Mouse (Mus musculus) cerebellum, postnatal 25 days (tissue): Measurements from ENCODE around the gene Fbln7.

ENCODE experiments used
- DNase-seq, 2 experiments: peaks; one replicate each; pipeline ENCODE4 v3.0.0; 2021; ENCODE audit warnings: mixed read lengths in 2 of 2

The Fbln7 gene

GRCm38 (mm10) chr2:128875526-128875925 lies 12.7 kb downstream of the Fbln7 start:
- no peak for DNase-seq

- peak in 1 of 2 experiments; percentile 19 for DNase-seq
These were observed 18.5 kb downstream of the Fbln7 start for GRCm38 (mm10) chr2:128881236-128881635.

DNA sequence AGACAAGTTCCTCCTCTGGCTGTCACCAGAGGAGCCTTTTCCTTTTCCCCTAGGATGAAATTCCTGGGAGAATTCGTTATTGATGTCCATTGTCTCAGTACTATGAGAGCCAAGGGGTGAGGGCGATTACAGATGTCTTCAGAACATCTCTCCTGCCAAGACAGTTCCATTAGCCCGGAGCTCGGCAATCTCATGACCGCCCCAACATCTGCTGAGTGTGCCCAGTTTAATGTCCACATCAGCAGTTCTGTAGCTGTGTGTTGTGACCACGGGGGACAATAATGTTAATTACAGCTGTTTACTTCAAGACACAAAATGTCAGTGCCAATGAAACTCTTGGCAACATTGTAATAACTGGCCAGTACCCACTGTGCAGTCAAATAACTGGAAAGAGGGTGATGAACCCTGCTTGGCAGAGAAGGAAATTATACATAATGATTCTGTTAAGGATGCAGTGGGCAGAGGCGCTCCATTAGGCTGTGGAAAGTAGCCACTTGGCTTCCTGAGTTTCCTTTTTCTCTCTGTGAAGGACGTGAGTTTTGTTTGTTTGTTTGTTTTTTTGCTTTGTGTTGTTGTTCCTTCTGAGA lies 22.5 kb downstream of the Fbln7 start:
- DNase-seq, result no peak

- DNase-seq, result no peak
These were observed 25.2 kb downstream of the Fbln7 start for GRCm38 (mm10) chr2:128887866-128888550.

- DNase-seq, result no peak
These were observed 28.0 kb downstream of the Fbln7 start for GRCm38 (mm10) chr2:128890661-128891335.

DNA sequence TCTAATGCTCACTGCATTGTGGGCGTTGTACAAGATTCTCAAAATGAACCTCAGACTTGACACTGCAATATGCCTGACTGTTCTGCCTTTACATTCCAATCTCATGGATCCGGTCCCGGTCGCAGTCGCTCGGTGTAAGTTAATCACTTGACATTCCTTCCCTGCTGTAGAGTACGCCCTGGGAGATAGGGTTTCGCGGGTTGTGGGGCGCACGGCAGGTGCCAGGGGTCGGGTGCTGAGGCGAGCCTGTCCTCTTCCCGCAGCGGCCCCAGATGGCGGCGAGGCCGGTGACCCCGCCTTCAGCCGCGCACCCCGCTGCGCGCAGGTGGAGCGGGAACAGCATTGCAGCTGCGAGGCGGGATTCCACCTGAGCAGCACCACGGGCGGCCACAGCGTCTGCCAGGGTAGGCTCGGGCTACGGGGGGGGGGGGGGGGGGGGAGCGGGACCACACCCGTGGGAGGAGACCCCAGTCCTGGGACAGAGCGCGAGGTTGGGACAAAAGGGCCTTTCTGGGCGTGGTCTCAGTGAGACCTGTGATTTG lies 29.5 kb downstream of the Fbln7 start:
- peak; percentile 66 to 73 for DNase-seq

GRCm38 (mm10) chr2:128902843-128903242 lies 40.1 kb downstream of the Fbln7 start:
- no peak for DNase-seq

DNA sequence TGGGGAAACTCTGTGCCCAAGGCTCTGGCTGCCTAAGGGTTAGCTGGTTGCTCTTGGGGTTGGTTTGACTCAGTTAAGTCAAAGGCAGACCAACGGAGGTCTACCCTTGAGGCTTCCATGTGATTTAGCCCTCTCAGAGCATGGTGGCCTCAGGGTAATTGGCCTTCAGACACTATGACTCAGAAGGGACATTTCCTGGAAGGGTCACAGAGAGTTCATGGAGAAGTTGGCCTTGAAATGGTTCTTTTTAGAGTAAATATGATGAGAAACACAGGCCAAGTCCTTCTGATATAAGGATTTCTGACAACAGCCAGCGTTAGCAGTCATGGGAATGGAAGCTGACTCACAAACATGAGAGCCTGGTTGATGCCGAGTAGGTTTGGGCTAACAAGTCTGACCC lies 40.9 kb downstream of the Fbln7 start:
- DNase-seq, result no peak

DNA sequence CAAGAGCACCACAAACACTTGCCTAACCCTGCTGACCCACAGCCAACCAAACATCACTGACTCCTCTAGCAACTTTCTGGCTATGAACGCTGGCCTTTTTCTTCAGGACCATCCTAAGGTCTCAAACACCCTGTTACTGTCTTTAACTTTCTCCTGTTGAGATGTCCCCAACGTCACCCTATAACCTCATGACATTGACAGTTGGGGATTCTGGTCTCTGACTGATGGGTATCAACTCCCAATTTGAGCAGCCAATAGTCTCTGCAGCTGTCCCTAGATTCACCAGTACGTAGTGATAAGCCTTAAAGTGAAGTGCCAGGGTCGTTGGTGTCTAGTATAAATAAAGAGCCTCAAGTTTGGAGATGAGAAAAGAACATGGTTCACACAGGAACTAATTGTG lies 52.2 kb downstream of the Fbln7 start:
- no peak for DNase-seq

DNA sequence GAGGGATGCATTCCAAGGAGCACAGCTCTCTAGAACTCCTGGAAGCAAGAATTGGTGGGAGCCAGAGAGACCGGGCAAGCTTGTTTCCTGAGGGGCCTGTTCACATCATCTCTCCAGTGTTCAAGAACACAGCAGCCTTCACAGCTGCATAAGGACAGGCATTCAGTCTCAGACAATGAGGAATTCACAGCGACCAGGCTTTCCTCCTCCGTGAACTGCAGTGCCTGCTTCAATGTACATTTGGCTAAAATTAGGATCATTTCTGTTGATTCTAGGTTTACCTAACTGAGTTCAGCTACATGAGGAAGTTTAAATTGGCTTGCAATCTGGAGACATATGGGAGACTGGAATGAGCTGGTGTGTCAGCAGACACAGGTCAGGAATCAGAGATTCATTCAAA lies 53.7 kb downstream of the Fbln7 start:
- DNase-seq, result no peak

GRCm38 (mm10) chr2:128924799-128925198 lies 62.0 kb downstream of the Fbln7 start:
- no peak for DNase-seq

GRCm38 (mm10) chr2:128928446-128928845 lies 65.7 kb downstream of the Fbln7 start:
- DNase-seq, result no peak

DNA sequence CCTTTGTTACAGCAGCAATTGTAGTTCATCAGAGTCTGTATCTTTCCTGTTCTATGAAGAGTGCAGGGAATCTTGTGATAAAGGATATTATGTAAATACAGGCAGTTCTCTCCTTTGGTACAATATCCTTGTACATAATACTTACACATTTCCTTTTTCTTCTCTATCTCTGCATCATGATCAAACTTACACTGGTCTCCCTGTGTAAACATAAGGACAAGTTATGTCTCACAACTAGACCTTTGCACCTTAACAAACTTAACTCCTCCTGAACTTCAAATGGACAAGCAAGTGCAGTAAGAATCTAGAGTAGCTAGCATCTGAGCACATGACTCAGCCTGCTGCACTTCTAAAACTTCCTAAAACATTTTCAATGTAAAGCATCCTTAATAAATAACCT lies 67.9 kb downstream of the Fbln7 start:
- no peak for DNase-seq

GRCm38 (mm10) chr2:128936256-128936655 lies 73.5 kb downstream of the Fbln7 start:
- no peak for DNase-seq

- DNase-seq, result peak; percentile 97 to 99
These were observed 81.1 kb downstream of the Fbln7 start, which contains the start of gene Zc3h8 for GRCm38 (mm10) chr2:128943538-128944528. Zc3h8 (minus strand) TSS chr2:128944077.
